Mouse (Mus musculus) MEL (cell line): ENCODE measurements around the gene Cd59a. TPM values are rescaled to one million over a fixed set of nuclear protein-coding genes. Genes with fewer than 3 reads are reported as not detected.

ENCODE experiments used
- DNase-seq: peaks from one replicate; pipeline ENCODE4 v3.0.0; 2011; ENCODE audit warnings: low read depth, low spot score
- H3K27ac ChIP-seq: 2 replicates; pipeline ENCODE4 v1.5.1; 2012; ENCODE audit warnings: low read depth, mild to moderate bottlenecking, control low read depth, low read length, moderate library complexity; ENCODE audit not compliant: control insufficient read depth
- H3K27me3 ChIP-seq, 2 experiments: fragments of 150-350 bp in 1 of 2; sonication (generic) in 1 of 2; 2 replicates each; pipeline ENCODE4 v1.6.1; 2012; ENCODE audit warnings: low read length in 2 of 2, mild to moderate bottlenecking in 2 of 2, improper control_type of control experiment in 1 of 2, moderate library complexity in 1 of 2; ENCODE audit not compliant: insufficient read depth in 2 of 2, control insufficient read depth in 1 of 2
- H3K36me3 ChIP-seq, 2 experiments: 2 replicates each; pipeline ENCODE4 v1.6.1; 2012 to 2014; ENCODE audit warnings: low read length in 2 of 2, improper control_type of control experiment in 1 of 2, inconsistent platforms in 1 of 2, mild to moderate bottlenecking in 1 of 2; ENCODE audit not compliant: insufficient read depth in 2 of 2, control insufficient read depth in 1 of 2
- H3K4me1 ChIP-seq, 2 experiments: fragments of 150-350 bp in 1 of 2; sonication (generic) in 1 of 2; 2 replicates each; pipeline ENCODE4 v1.6.1; 2012; ENCODE audit warnings: low read length in 2 of 2, improper control_type of control experiment in 1 of 2, mild to moderate bottlenecking in 1 of 2; ENCODE audit not compliant: insufficient read depth in 2 of 2, control insufficient read depth in 1 of 2
- H3K4me3 ChIP-seq, 2 experiments: fragments of 150-350 bp in 1 of 2; sonication (generic) in 1 of 2; 2 replicates each; pipeline ENCODE4 v1.5.1; 2012; ENCODE audit warnings: low read depth in 2 of 2, low read length in 2 of 2, mild to moderate bottlenecking in 2 of 2, moderate library complexity in 2 of 2, control low read depth in 1 of 2, improper control_type of control experiment in 1 of 2; ENCODE audit not compliant: control insufficient read depth in 1 of 2, insufficient read depth in 1 of 2
- H3K79me2 ChIP-seq: 2 replicates; pipeline ENCODE4 v1.6.1; 2012; ENCODE audit warnings: mild to moderate bottlenecking, low read length, moderate library complexity; ENCODE audit not compliant: control insufficient read depth, poor library complexity, insufficient read depth
- H3K9ac ChIP-seq: 2 replicates; pipeline ENCODE4 v1.6.1; 2012; ENCODE audit warnings: low read depth, mild to moderate bottlenecking, control low read depth, low read length, moderate library complexity; ENCODE audit not compliant: control insufficient read depth, poor library complexity, severe bottlenecking
- H3K9me3 ChIP-seq: fragments of 150-350 bp; sonication (generic); replicated peaks from 2 replicates; pipeline ENCODE4 v1.6.1; 2012; ENCODE audit warnings: mild to moderate bottlenecking, low read length, improper control_type of control experiment, moderate library complexity; ENCODE audit not compliant: insufficient read depth
- CHD1 ChIP-seq: IDR thresholded peaks from 2 replicates; pipeline ENCODE4 v1.6.1; 2012; ENCODE audit warnings: low read depth, mild to moderate bottlenecking, inconsistent platforms, low read length, improper control_type of control experiment
- JUND ChIP-seq: IDR thresholded peaks from 2 replicates; pipeline ENCODE4 v1.6.1; 2011; ENCODE audit warnings: low read depth, mild to moderate bottlenecking, improper control_type of control experiment, low read length
- KAT2A ChIP-seq: conservative IDR thresholded peaks from 2 replicates; pipeline ENCODE4 v1.6.1; 2012; ENCODE audit warnings: low read depth, low read length, improper control_type of control experiment, inconsistent platforms
- MAZ ChIP-seq: IDR thresholded peaks from 2 replicates; pipeline ENCODE4 v1.6.1; 2012; ENCODE audit warnings: low read depth, mild to moderate bottlenecking, inconsistent platforms, low read length, improper control_type of control experiment
- MEF2A ChIP-seq: IDR thresholded peaks from 2 replicates; pipeline ENCODE4 v1.6.1; 2014; ENCODE audit warnings: low read depth, mild to moderate bottlenecking, inconsistent platforms, low read length, improper control_type of control experiment; ENCODE audit not compliant: poor library complexity, insufficient replicate concordance, severe bottlenecking; ENCODE audit errors: extremely low read depth
- MYB ChIP-seq: IDR thresholded peaks from 2 replicates; pipeline ENCODE4 v1.6.1; 2011; ENCODE audit warnings: mild to moderate bottlenecking, low read depth, low read length, improper control_type of control experiment
- NELFE ChIP-seq: IDR thresholded peaks from 2 replicates; pipeline ENCODE4 v1.6.1; 2011; ENCODE audit warnings: low read depth, low read length, improper control_type of control experiment
- NRF1 ChIP-seq: IDR thresholded peaks from 2 replicates; pipeline ENCODE4 v1.6.1; 2014; ENCODE audit warnings: low read depth, mild to moderate bottlenecking, inconsistent platforms, low read length, improper control_type of control experiment, moderate library complexity; ENCODE audit not compliant: poor library complexity, insufficient read depth, severe bottlenecking
- POLR2A ChIP-seq, 2 experiments: IDR thresholded peaks; 2 replicates each; pipeline ENCODE4 v1.6.1; 2011 to 2012; ENCODE audit warnings: low read length in 2 of 2, mild to moderate bottlenecking in 2 of 2, control low read depth in 1 of 2, improper control_type of control experiment in 1 of 2, low read depth in 1 of 2, moderate library complexity in 1 of 2; ENCODE audit not compliant: control insufficient read depth in 1 of 2, insufficient read depth in 1 of 2, poor library complexity in 1 of 2
- SIN3A ChIP-seq: IDR thresholded peaks from 2 replicates; pipeline ENCODE4 v1.6.1; 2012; ENCODE audit warnings: low read length, improper control_type of control experiment, inconsistent platforms
- TCF12 ChIP-seq: IDR thresholded peaks from 2 replicates; pipeline ENCODE4 v1.6.1; 2014; ENCODE audit warnings: low read depth, mild to moderate bottlenecking, inconsistent platforms, low read length, improper control_type of control experiment, moderate library complexity
- USF1 ChIP-seq: IDR thresholded peaks from 2 replicates; pipeline ENCODE4 v1.6.1; 2014; ENCODE audit warnings: low read depth, mild to moderate bottlenecking, inconsistent platforms, low read length, improper control_type of control experiment, moderate library complexity
- ZC3H11A ChIP-seq: IDR thresholded peaks from 2 replicates; pipeline ENCODE4 v1.6.1; 2012; ENCODE audit warnings: low read depth, mild to moderate bottlenecking, inconsistent platforms, low read length, improper control_type of control experiment
- ZKSCAN1 ChIP-seq: IDR thresholded peaks from 2 replicates; pipeline ENCODE4 v1.6.1; 2012; ENCODE audit warnings: low read depth, mild to moderate bottlenecking, inconsistent platforms, low read length, improper control_type of control experiment, moderate library complexity
- polyA plus RNA-seq, 2 experiments: library from polyadenylated mRNA; stranded (reverse) in 1 of 2; unstranded in 1 of 2; fragments of >175 nt in 1 of 2; fragments of >200 nt in 1 of 2; gene quantifications; 2 replicates each; pipeline versions ENCODE4 v1.2.1 to v1.2.4; 2012; ENCODE audit warnings: low replicate concordance in 2 of 2, low read depth in 1 of 2; ENCODE audit not compliant: insufficient read length in 2 of 2, insufficient read depth in 1 of 2, missing spikeins in 1 of 2
- total RNA-seq: library from RNA; depleted of rRNA; stranded (reverse); fragments of 300-350 nt; gene quantifications from 2 replicates; pipeline ENCODE4 v1.2.3, GENCODE M21; 2012

Cd59a gene
- total and polyA plus RNA-seq, 3 experiments = 0.08 to 0.96 TPM; not detected in 1

DNA sequence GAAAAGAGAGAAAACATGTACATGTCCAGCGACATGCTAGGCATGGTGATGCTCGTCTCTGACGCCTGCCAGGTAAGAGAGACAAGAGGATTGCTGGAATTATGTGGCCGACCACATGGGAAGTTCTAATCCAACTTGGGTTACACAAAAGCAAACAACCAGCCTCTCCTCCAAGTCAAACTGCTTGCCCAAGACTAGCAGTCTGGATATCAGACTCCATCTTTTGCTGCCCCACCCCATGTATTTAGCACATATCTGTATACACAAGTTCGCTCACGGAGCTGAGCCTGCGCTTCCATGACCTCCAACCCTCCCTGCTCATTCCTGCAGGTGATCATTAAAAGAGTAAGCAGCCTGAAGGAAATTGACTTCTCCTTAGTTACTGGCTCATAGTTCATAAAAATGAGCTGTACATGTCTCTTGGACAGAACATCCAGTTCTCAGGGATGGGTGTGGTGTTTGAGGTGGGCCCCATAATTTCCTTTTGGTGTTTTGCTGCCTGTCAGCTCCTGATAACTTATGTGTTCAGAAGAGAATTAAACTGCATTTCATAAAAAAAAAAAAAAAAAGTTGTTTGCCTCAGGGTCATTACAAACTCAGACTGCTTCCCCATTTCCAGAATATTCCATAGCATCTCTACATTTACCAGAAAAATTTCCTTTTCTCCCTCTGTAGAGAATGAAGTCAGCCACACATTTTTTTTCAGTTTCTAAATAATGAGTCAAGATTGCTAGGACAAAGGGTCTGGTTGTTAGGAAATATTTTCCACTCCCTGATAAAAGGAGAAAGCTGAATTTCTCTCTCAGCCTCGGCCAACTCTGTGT, 26.3 kb downstream of the Cd59a start (continued):
- no peak for TF ChIP-seq JUND
- no peak for TF ChIP-seq MYB
- TF ChIP-seq KAT2A = no peak; the same call in 1 of the 2 replicates
- TF ChIP-seq ZKSCAN1 = peak; percentile 8; the same call in 1 of the 2 replicates
- TF ChIP-seq SIN3A = peak; percentile 52; the same call in 1 of the 2 replicates
- TF ChIP-seq USF1 = no peak
- TF ChIP-seq POLR2A (IDR thresholded peaks at IDR 0.05; ENCODE audit: control insufficient read depth in 1 of 2, insufficient read depth in 1 of 2, low read depth in 1 of 2, low read length in 2 of 2, poor library complexity in 1 of 2) = no peak
- TF ChIP-seq CHD1 = no peak; the same call in 1 of the 2 replicates
- TF ChIP-seq NELFE = no peak

- Histone ChIP-seq H3K4me3 (peak within 1 kb of the TSS; percentile 72 to 92), H3K79me2 (no peaks in the 10 kb centered on the region), H3K36me3 (peaks cover 0 to 20% of the 10 kb centered on the region in 2 experiments; a peak in 2 of 4 replicates), H3K9ac (peak within 1 kb of the TSS; percentile 77), H3K27ac (peak within 1 kb of the TSS; percentile 97), H3K4me1 (peaks cover 12 to 19% of the 10 kb centered on the region in 2 experiments), H3K27me3 (peaks cover 7 to 28% of the 10 kb centered on the region in 2 experiments), H3K9me3 (no peaks in the 10 kb centered on the region)
- TF ChIP-seq ZC3H11A (no peak), MEF2A (no peak), TCF12 (0 out of 2 replicates have a peak, but pooled peaks have one; percentile 12), MAZ (peak; percentile 68; the same call in 1 of the 2 replicates), NRF1 (peak; percentile 61), POLR2A (IDR thresholded peaks at IDR 0.05; ENCODE audit: control insufficient read depth in 1 of 2, insufficient read depth in 1 of 2, low read depth in 1 of 2, low read length in 2 of 2, poor library complexity in 1 of 2) (peak; percentile 43 to 49; a peak in 1 of 4 replicates), NELFE (peak; percentile 46)
- DNase-seq = peak; percentile 92
Measured at GRCm38 (mm10) chr2:104122505-104123378, 27.1 kb downstream of the Cd59a start, which contains the start of gene A930018P22Rik. Gene A930018P22Rik, plus strand, starts transcription at chr2:104122769.
